Mouse (Mus musculus): ENCODE measurements at regions not wholly inside any gene's neighbourhood (a gene's known extent, or its start where the extent isn't known, plus 50 kb on each side); places are given as distances from the start of the nearest gene placed in this dataset.

- WGBS (ENCODE audit: missing documents): 83% methylated on average over 9 of the region's 9 CpGs
- H3K36me3 ChIP-seq (ENCODE audit: inconsistent target): no peaks in the 10 kb centered on the region
- H3K79me2 ChIP-seq (ENCODE audit: inconsistent target): no peaks in the 10 kb centered on the region
- no peak overlapping the region for H3K27ac ChIP-seq
- H3K4me3 ChIP-seq (ENCODE audit: inconsistent target): no peak overlapping the region
Measured at GRCm38 (mm10) chr9:61655433-61655981, 258.8 kb downstream of the Rplp1 start.

- WGBS (ENCODE audit: missing documents): 76% methylated on average over 20 of the region's 20 CpGs
- no peaks in the 10 kb centered on the region for H3K36me3 ChIP-seq (ENCODE audit: inconsistent target)
- no peaks in the 10 kb centered on the region for H3K79me2 ChIP-seq (ENCODE audit: inconsistent target)
- no peak overlapping the region for H3K4me3 ChIP-seq (ENCODE audit: inconsistent target)
- no peak overlapping the region for H3K27ac ChIP-seq
Measured at GRCm38 (mm10) chr9:61645661-61646425, 268.5 kb downstream of the Rplp1 start.

DNA sequence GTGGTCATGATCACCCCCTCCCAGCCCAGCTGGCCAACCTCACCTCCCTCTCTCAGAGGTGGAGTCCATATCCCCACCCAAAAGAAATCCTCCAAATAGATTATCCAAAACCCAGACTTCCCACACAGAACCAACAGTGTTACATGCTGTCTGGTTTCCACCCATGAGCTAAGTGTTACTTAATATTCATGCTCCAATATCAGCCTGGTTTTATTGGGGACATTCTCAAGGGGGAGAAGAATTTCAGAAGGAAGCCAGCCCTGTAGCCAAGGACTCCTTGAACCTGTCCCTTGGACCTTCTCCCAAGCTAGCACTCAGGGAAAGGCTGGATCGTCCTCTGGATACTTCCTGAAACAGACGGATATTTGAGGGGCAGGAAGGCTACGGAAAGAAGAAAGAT is 268.6 kb downstream of the Tle3 start:
- Histone ChIP-seq H3K4me3 (ENCODE audit: inconsistent target) (no peak overlapping the region), H3K27ac (no peak overlapping the region), H3K79me2 (ENCODE audit: inconsistent target) (no peaks in the 10 kb centered on the region), H3K36me3 (ENCODE audit: inconsistent target) (no peaks in the 10 kb centered on the region)
- WGBS (ENCODE audit: missing documents): 100% methylated on average over 3 of the region's 3 CpGs

GRCm38 (mm10) chr9:61638908-61639307 is 266.7 kb downstream of the Tle3 start:
- H3K4me3 ChIP-seq (ENCODE audit: inconsistent target): no peak overlapping the region
- WGBS (ENCODE audit: missing documents): 97% methylated on average over 11 of the region's 11 CpGs
- no peaks in the 10 kb centered on the region for H3K36me3 ChIP-seq (ENCODE audit: inconsistent target)
- no peak overlapping the region for H3K27ac ChIP-seq
- H3K79me2 ChIP-seq (ENCODE audit: inconsistent target): no peaks in the 10 kb centered on the region

- Histone ChIP-seq H3K79me2 (ENCODE audit: inconsistent target) (no peaks in the 10 kb centered on the region), H3K36me3 (ENCODE audit: inconsistent target) (no peaks in the 10 kb centered on the region), H3K27ac (no peak overlapping the region), H3K4me3 (ENCODE audit: inconsistent target) (no peak overlapping the region)
- WGBS (ENCODE audit: missing documents): 93% methylated on average over 3 of the region's 9 CpGs
Measured at GRCm38 (mm10) chr9:61633936-61634335, 261.8 kb downstream of the Tle3 start.

GRCm38 (mm10) chr9:61632602-61633001 is 260.4 kb downstream of the Tle3 start:
- no peak overlapping the region for H3K27ac ChIP-seq
- H3K36me3 ChIP-seq (ENCODE audit: inconsistent target): no peaks in the 10 kb centered on the region
- H3K4me3 ChIP-seq (ENCODE audit: inconsistent target): no peak overlapping the region
- WGBS (ENCODE audit: missing documents): 93% methylated on average over 3 of the region's 3 CpGs
- H3K79me2 ChIP-seq (ENCODE audit: inconsistent target): no peaks in the 10 kb centered on the region

DNA sequence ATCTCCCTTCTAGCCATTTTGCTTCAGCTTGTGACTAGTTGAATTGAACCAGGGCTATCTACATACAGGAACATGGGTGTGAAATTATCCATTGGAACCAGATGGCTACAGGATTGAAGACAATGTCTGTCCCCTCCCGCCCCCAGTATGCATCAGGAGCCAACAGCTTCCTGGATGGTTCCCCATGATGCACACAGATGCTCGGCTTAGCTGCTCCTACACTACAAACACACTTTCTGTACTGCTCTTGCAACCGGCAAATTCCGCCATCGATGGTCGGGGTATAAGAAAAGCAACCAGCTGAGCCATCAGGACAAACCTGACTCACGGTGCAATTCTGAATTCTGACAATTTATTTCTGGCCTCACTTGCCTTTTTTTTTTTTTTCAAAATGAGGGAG is 258.9 kb downstream of the Tle3 start:
- no peaks in the 10 kb centered on the region for H3K36me3 ChIP-seq (ENCODE audit: inconsistent target)
- WGBS (ENCODE audit: missing documents): 95% methylated on average over 7 of the region's 7 CpGs
- H3K79me2 ChIP-seq (ENCODE audit: inconsistent target): no peaks in the 10 kb centered on the region
- H3K4me3 ChIP-seq (ENCODE audit: inconsistent target): no peak overlapping the region
- no peak overlapping the region for H3K27ac ChIP-seq

- Histone ChIP-seq H3K79me2 (ENCODE audit: inconsistent target) (no peaks in the 10 kb centered on the region), H3K36me3 (ENCODE audit: inconsistent target) (no peaks in the 10 kb centered on the region), H3K4me3 (ENCODE audit: inconsistent target) (no peak overlapping the region), H3K27ac (no peak overlapping the region)
- WGBS (ENCODE audit: missing documents): 45% methylated on average over 5 of the region's 6 CpGs
Measured at GRCm38 (mm10) chr9:61627801-61628574, 255.8 kb downstream of the Tle3 start.

- 89% methylated on average over 7 of the region's 7 CpGs for WGBS (ENCODE audit: missing documents)
- Histone ChIP-seq H3K27ac (no peak overlapping the region), H3K4me3 (ENCODE audit: inconsistent target) (no peak overlapping the region), H3K36me3 (ENCODE audit: inconsistent target) (no peaks in the 10 kb centered on the region), H3K79me2 (ENCODE audit: inconsistent target) (no peaks in the 10 kb centered on the region)
Measured at GRCm38 (mm10) chr9:61622933-61623332, 250.8 kb downstream of the Tle3 start.

DNA sequence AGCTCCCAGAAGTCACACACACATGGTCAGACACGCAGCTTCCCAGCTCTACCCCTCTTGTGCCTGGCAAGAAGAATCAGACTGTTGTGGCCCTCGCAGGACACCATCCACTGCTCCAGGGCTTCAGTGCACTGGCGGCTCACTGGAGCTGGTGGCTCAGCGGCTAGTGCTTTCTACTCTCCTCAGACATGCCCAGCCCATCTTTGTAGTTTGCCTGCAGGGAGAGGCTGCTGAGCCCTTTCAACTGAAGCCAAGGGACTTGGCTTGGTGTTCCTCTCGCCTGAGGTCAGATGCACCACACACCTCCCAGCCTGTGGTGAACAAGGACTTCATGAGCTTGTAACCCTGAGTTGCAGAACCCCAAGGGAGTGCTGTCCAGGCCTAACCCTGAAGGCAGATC is 249.8 kb downstream of the Tle3 start:
- 96% methylated on average over 5 of the region's 5 CpGs for WGBS (ENCODE audit: missing documents)
- H3K4me3 ChIP-seq (ENCODE audit: inconsistent target): no peak overlapping the region
- H3K27ac ChIP-seq: no peak overlapping the region
- H3K79me2 ChIP-seq (ENCODE audit: inconsistent target): no peaks in the 10 kb centered on the region
- H3K36me3 ChIP-seq (ENCODE audit: inconsistent target): no peaks in the 10 kb centered on the region

GRCm38 (mm10) chr9:61620786-61621185 is 248.6 kb downstream of the Tle3 start:
- Histone ChIP-seq H3K4me3 (ENCODE audit: inconsistent target) (no peak overlapping the region), H3K79me2 (ENCODE audit: inconsistent target) (no peaks in the 10 kb centered on the region), H3K27ac (no peak overlapping the region), H3K36me3 (ENCODE audit: inconsistent target) (no peaks in the 10 kb centered on the region)
- 86% methylated on average over 2 of the region's 2 CpGs for WGBS (ENCODE audit: missing documents)

DNA sequence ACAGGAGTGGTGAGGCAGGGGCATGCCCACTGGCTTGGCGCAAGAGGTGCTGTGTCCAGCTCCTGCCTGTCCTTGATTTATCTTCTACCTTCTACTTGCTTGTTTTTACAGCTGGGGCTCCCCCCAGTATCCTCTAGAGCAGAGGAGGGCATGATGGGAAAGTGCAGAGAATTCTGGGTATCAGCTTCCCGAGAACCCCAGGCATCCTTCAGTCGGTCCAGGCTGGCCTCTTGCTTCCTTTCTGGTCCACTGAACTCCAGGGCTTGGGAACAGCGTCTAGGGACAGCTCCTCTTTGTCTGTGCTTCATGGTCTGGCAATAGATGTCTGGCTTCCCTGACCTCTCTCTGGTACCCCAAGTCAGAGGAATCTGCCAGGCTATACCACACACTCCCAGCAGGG is 247.9 kb downstream of the Tle3 start:
- no peaks in the 10 kb centered on the region for H3K79me2 ChIP-seq (ENCODE audit: inconsistent target)
- no peak overlapping the region for H3K27ac ChIP-seq
- 97% methylated on average over 4 of the region's 4 CpGs for WGBS (ENCODE audit: missing documents)
- H3K4me3 ChIP-seq (ENCODE audit: inconsistent target): no peak overlapping the region
- no peaks in the 10 kb centered on the region for H3K36me3 ChIP-seq (ENCODE audit: inconsistent target)

DNA sequence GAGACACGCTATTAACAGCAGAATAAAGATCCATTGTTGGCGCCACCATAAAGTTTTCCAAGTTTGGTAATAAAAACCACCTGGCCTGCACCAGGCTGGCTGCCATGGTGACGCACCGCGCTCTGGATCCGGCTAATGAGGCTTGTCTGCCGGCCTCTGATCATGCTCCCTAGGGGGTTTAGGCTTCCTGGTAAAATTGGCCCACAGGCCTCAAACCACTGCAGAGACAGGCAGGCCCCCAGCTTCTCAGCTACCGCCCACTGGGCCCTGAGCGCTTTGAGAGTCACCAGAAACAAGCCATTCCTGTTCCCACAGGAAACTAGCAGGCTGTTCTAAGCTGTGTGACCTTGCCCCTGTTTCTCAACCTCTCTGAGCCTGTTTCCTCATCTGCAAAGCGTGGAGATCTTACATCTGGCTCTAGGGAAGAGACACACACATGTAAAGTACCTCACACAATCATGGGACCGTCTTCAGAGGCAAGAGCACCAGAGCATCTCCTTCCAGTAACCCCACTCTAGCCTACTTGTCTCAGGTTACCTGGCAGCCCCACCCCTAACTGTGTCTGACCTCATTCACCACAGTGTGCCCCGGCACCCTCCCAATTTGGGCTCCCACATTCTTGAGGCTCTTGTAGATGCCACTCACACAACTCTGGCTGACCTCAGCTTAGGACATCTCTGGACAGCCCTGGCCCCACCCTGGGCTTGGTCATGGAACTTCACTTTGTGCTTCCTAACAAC is 246.5 kb downstream of the Tle3 start:
- Histone ChIP-seq H3K79me2 (ENCODE audit: inconsistent target) (no peaks in the 10 kb centered on the region), H3K36me3 (ENCODE audit: inconsistent target) (no peaks in the 10 kb centered on the region), H3K27ac (no peak overlapping the region), H3K4me3 (ENCODE audit: inconsistent target) (no peak overlapping the region)
- WGBS (ENCODE audit: missing documents): 82% methylated on average over 12 of the region's 12 CpGs

GRCm38 (mm10) chr9:61617979-61618378 is 245.8 kb downstream of the Tle3 start:
- WGBS (ENCODE audit: missing documents): 90% methylated on average over 8 of the region's 8 CpGs
- Histone ChIP-seq H3K36me3 (ENCODE audit: inconsistent target) (no peaks in the 10 kb centered on the region), H3K4me3 (ENCODE audit: inconsistent target) (no peak overlapping the region), H3K79me2 (ENCODE audit: inconsistent target) (no peaks in the 10 kb centered on the region), H3K27ac (no peak overlapping the region)

DNA sequence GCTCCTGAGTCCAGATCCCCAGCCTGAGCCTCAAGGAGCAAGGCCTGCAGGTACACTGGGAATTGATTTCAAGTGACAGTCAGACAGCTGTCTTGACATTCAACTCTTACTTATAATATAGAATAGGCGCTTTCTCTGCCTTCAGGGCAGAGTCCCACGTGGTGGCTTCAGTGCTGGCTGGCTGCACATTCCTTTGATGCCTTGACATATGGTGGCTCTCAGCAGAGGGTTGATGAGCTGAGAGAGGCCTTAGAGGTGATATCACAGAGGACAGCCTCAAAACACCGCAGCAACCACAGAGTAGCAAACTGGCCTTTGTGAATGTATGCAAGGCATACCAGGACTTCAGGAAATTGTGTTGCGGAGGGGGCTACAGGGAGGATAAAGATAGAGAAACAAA is 243.4 kb downstream of the Tle3 start:
- Histone ChIP-seq H3K27ac (no peak overlapping the region), H3K79me2 (ENCODE audit: inconsistent target) (no peaks in the 10 kb centered on the region), H3K4me3 (ENCODE audit: inconsistent target) (no peak overlapping the region), H3K36me3 (ENCODE audit: inconsistent target) (no peaks in the 10 kb centered on the region)
- 91% methylated on average over 4 of the region's 4 CpGs for WGBS (ENCODE audit: missing documents)

Data from macrophage (primary cell).